Mouse (Mus musculus) thymus, postnatal 36 days (tissue): ENCODE results near the gene Lemd2.

Experiments
- DNase-seq, 2 experiments: peaks; one replicate each; pipeline ENCODE4 v3.0.0; 2022; ENCODE audit warnings: mixed read lengths in 2 of 2

The Lemd2 gene

GRCm38 (mm10) chr17:27154256-27154655, 50.0 kb downstream of the Lemd2 start:
- no peak for DNase-seq

DNA sequence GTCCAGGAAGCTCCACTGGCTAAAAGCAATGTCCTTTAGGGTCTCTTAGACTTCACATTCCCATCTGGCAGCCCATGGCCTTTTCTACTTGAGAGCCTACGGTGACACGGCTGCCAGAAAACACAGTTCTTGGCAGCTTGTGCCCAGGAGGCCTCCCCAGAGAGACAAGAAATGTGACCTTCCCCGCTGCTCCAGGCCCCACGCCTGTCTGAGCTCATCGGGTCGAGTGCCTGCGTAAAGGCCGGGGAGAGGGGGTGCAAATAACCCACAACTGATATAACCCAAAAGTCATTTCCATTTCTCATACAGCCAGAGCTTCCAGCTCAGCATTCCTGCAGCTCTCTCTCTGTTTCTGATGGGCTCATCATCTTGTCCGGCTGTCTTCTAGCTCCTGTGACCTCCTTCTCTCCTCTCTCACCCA, 50.5 kb downstream of the Lemd2 start:
- DNase-seq = no peak

- no peak for DNase-seq
Measured at GRCm38 (mm10) chr17:27152976-27153723, 51.1 kb downstream of the Lemd2 start.

GRCm38 (mm10) chr17:27151411-27151810, 52.9 kb downstream of the Lemd2 start:
- DNase-seq = peak; percentile 29 to 33

DNA sequence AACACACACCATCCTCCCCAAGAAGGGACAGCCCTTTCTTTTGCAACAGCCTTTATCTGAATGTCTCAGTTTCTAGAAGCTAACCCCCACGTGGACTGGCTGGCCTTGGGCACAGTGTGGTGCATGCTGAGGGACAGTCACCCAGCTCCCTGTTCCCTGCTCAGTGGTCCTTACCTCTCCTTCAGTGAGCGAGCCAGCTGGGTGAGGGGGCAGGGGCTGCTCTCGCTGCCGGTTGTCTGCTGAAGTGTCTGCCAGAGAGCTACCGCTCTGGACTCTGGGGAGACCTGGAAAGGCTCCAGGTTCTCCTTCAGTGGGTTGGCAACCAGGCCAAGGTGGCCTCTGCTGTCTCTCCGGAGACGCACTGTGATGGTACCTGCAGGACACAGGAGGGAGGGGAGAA, 53.4 kb downstream of the Lemd2 start:
- no peak for DNase-seq

DNA sequence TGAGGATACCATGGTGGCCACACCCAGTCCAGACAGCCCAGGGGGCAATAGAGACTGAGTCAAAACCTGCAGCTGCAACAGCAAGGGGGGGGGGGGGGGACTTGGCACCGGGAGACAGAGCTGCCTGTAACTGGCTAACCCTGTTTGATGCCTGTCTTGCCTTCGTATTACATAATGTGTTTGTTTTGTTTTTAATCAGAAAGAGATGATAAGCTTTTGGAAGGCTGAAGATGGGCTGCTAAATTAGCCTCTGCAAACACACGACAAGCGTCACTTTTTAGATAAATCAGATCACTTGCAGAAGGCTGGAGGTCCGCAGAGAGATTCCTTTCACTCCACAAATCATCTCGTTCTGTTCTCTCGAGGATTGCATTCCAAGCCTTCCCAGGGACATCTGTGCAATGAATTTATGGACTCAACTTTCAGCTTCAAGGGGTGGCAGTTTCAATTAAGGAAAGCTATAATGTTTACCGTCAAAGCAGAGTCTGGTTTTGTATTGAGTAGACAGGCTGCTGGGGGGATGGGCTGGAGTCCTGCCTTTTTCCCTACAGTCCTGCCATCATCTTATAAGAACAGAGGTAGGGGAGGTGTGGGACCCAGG, 57.8 kb downstream of the Lemd2 start:
- DNase-seq = no peak

- DNase-seq = no peak
Measured at GRCm38 (mm10) chr17:27144152-27144551, 60.1 kb downstream of the Lemd2 start.

DNA sequence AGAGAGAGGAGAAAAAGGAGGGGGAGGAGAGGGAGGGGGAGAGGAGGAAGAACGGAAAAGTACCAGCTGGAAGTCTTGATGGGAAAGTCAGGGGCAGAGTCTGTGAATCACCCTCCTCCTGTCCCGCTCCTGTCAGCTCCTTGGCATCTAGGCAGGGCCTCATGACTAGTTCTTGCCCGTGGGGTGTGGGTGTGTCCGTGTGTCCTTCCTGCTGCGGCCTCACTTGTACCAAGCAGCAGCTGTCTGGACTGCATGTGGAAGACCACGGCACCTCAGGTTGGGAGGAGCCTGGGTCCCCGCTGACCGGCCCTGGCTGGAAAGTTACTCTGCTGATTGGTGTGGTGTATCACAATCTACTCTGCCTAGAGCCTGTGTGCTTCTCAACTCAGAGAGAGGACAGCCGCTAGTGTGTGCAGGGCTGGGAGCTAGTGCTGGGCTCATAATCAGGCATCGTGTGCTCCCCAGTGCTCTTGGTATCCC, 62.3 kb downstream of the Lemd2 start:
- no peak for DNase-seq

- no peak for DNase-seq
Measured at GRCm38 (mm10) chr17:27140262-27140661, 64.0 kb downstream of the Lemd2 start.
